Mouse (Mus musculus) hindlimb bud, embryonic 11.5 days (tissue): ENCODE measurements around the gene Phf10.
A peak's percentile ranks its signal among the peaks of the same experiment; 100 is the strongest.
"Not testable (repeated sequence)": the region's sequence is repeated elsewhere in the genome, so short reads cannot be mapped to it uniquely, and the experiment has no call there.

ENCODE experiments used
- DNase-seq: peaks from one replicate; pipeline ENCODE4 v3.0.0-alpha.2; 2012; ENCODE audit warnings: low read depth, low spot score; ENCODE audit errors: extremely low spot score

The Phf10 gene

GRCm38 (mm10) chr17:14943729-14944059, 17.4 kb downstream of the Phf10 start:
- DNase-seq: no peak

GRCm38 (mm10) chr17:14943009-14943728, 17.9 kb downstream of the Phf10 start, which contains the start of the genes Wdr27 and 1600012H06Rik:
Wdr27 (minus strand) TSS chr17:14943158.
1600012H06Rik (plus strand) TSS chr17:14943184.
- DNase-seq: peak; percentile 99

- not testable (repeated sequence) for DNase-seq
Observed at GRCm38 (mm10) chr17:14942181-14942580, 18.9 kb downstream of the Phf10 start.

GRCm38 (mm10) chr17:14935841-14936605, 25.1 kb downstream of the Phf10 start:
- no peak for DNase-seq

GRCm38 (mm10) chr17:14935280-14935679, 25.8 kb downstream of the Phf10 start:
- not testable (repeated sequence) for DNase-seq

- DNase-seq: no peak
Observed at GRCm38 (mm10) chr17:14931469-14931868, 29.6 kb downstream of the Phf10 start.

- no peak for DNase-seq
Observed at GRCm38 (mm10) chr17:14930697-14931096, 30.4 kb downstream of the Phf10 start.

- no peak for DNase-seq
Observed at GRCm38 (mm10) chr17:14928631-14929030, 32.4 kb downstream of the Phf10 start.

- no peak for DNase-seq
Observed at GRCm38 (mm10) chr17:14927644-14928218, 33.3 kb downstream of the Phf10 start.

GRCm38 (mm10) chr17:14921582-14921981, 39.5 kb downstream of the Phf10 start:
- DNase-seq: no peak

GRCm38 (mm10) chr17:14917866-14918265, 43.2 kb downstream of the Phf10 start:
- no peak for DNase-seq

- no peak for DNase-seq
Observed at GRCm38 (mm10) chr17:14914401-14914800, 46.7 kb downstream of the Phf10 start.

- no peak for DNase-seq
Observed at GRCm38 (mm10) chr17:14912981-14913380, 48.1 kb downstream of the Phf10 start.

- no peak for DNase-seq
Observed at GRCm38 (mm10) chr17:14912420-14912819, 48.7 kb downstream of the Phf10 start.

- DNase-seq: no peak
Observed at GRCm38 (mm10) chr17:14910771-14911170, 50.3 kb downstream of the Phf10 start.

- no peak for DNase-seq
Observed at GRCm38 (mm10) chr17:14909331-14909730, 51.7 kb downstream of the Phf10 start.

- DNase-seq: no peak
Observed at GRCm38 (mm10) chr17:14907136-14907535, 53.9 kb downstream of the Phf10 start.

- no peak for DNase-seq
Observed at GRCm38 (mm10) chr17:14906611-14907010, 54.5 kb downstream of the Phf10 start.

GRCm38 (mm10) chr17:14904637-14905265, 56.3 kb downstream of the Phf10 start:
- DNase-seq: peak; percentile 91

GRCm38 (mm10) chr17:14904206-14904605, 56.9 kb downstream of the Phf10 start:
- DNase-seq: no peak

- no peak for DNase-seq
Observed at GRCm38 (mm10) chr17:14903212-14903611, 57.9 kb downstream of the Phf10 start.
